Mouse (Mus musculus) kidney, embryonic 15.5 days (tissue): Measurements from ENCODE around the gene Cacna1e. TPM values are rescaled to one million over a fixed set of nuclear protein-coding genes. Genes with fewer than 3 reads are reported as not detected.
A peak's percentile ranks its signal among the peaks of the same experiment; 100 is the strongest.

ENCODE experiments used
- ATAC-seq: fragments of 200-750 bp; cut with Nextera tagmentation; replicated peaks from 2 replicates; pipeline ENCODE4 v1.8.0; 2017; ENCODE audit warnings: moderate TSS enrichment; ENCODE audit not compliant: low FRiP score
- H3K27ac ChIP-seq: fragments of 300-500 bp; sonication (generic); 2 replicates; pipeline ENCODE4 v1.5.1; 2015; ENCODE audit warnings: mild to moderate bottlenecking, inconsistent platforms
- H3K27me3 ChIP-seq: fragments of 300-500 bp; sonication (generic); 2 replicates; pipeline ENCODE4 v1.6.1; 2015; ENCODE audit warnings: inconsistent platforms
- H3K36me3 ChIP-seq: fragments of 300-500 bp; sonication (generic); 2 replicates; pipeline ENCODE4 v1.6.1; 2015; ENCODE audit warnings: inconsistent platforms
- H3K4me1 ChIP-seq: fragments of 300-500 bp; sonication (generic); 2 replicates; pipeline ENCODE4 v1.6.1; 2015; ENCODE audit warnings: inconsistent platforms
- H3K4me2 ChIP-seq: fragments of 300-500 bp; sonication (generic); 2 replicates; pipeline ENCODE4 v1.6.1; 2015; ENCODE audit warnings: moderate library complexity, mild to moderate bottlenecking, inconsistent platforms
- H3K4me3 ChIP-seq: fragments of 300-500 bp; sonication (generic); replicated peaks from 2 replicates; pipeline ENCODE4 v1.5.1; 2015; ENCODE audit warnings: mild to moderate bottlenecking, inconsistent platforms
- H3K9ac ChIP-seq: fragments of 300-500 bp; sonication (generic); 2 replicates; pipeline ENCODE4 v1.6.1; 2015; ENCODE audit warnings: mild to moderate bottlenecking, inconsistent platforms
- H3K9me3 ChIP-seq: fragments of 300-500 bp; sonication (generic); replicated peaks from 2 replicates; pipeline ENCODE4 v1.6.1; 2016; ENCODE audit warnings: inconsistent platforms
- WGBS: fragments of 180-500 bp; shearing (Covaris S2); methylation state at CpG from one replicate; pipeline ENCODE4 v1.1.7; 2015; ENCODE audit warnings: mixed read lengths; 5-methylcytosine and 5-hydroxymethylcytosine counted together
- polyA plus RNA-seq: library from polyadenylated mRNA; unstranded; fragments of >200 nt; fragmentation: Nextera tagmentation; extraction: Ambion mirVana; gene quantifications from 2 replicates; pipeline ENCODE4 v1.2.1, GENCODE M21; 2015

Gene Cacna1e
- polyA plus RNA-seq, 1 experiment from 2014 or later = 0.14 TPM

DNA sequence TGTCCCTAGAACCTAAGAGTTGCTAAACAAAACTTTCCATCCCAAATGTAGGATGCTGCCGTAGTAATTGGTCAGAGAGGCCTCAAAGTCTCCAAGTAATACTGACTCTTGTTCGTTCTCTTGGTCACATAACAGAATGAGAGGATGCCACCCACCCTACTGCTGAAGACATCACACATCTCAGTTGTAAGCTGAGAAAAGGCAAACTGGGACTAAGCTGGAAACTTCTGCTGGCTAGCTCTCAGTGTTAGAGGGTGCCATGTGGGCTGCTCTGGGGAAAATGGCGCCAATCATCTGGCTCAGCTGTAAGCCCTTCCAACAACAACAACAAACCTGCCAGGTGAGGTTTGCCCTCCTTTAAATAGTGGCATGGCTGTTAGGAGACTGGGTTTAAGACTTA is 109.8 kb downstream of the Cacna1e start:
- no peak overlapping the region for H3K4me2 ChIP-seq
- no peaks in the 10 kb centered on the region for H3K27me3 ChIP-seq
- no peaks in the 10 kb centered on the region for H3K9me3 ChIP-seq
- H3K4me3 ChIP-seq = no peak overlapping the region
- ATAC-seq = no peak
- H3K4me1 ChIP-seq = no peaks in the 10 kb centered on the region
- WGBS = 88% methylated on average over 3 of the region's 3 CpGs
- no peak overlapping the region for H3K27ac ChIP-seq
- H3K9ac ChIP-seq = no peak overlapping the region
- no peaks in the 10 kb centered on the region for H3K36me3 ChIP-seq

DNA sequence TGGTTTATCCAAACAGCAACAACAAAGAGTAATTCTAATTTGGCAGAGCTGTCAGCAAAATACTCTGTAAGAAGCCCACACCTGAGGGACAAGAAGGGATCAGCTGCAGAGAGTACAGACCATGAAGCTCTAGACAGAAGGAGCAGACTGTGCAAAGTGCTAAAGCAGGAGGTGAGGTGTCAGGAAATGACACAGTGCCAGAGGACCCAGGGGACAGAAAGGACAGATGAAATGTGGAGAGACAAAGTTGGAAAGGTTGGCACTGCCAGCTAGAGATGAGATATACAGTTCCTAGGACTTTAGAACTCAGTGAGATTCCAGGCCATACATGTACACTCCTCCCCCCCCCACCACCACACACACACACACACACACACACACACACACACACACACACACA is 113.2 kb downstream of the Cacna1e start:
- Histone ChIP-seq H3K9ac (no peak overlapping the region), H3K27ac (no peak overlapping the region), H3K36me3 (no peaks in the 10 kb centered on the region), H3K9me3 (no peaks in the 10 kb centered on the region), H3K4me2 (no peak overlapping the region), H3K4me3 (no peak overlapping the region), H3K4me1 (no peaks in the 10 kb centered on the region), H3K27me3 (no peaks in the 10 kb centered on the region)
- no peak; the same call in 1 of the 2 replicates for ATAC-seq

DNA sequence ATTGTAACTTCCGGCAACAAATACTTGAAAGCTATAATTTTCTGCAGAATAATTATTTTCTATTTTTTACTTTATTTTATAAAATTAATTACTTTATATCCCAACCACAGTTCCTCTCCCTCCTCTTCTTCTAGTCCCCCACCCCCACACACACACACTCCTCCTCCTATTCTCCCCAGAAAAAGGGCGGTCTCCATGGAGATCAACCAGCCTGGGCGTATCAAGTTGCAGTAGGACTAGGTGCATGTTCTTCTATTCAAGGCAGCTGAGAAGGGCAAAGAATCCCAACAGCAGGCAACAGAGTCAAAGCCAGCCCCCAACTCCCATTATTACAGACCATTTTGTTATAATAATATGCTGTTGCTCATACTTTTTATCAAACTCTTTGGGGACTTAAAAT is 113.8 kb downstream of the Cacna1e start:
- Histone ChIP-seq H3K4me3 (no peak overlapping the region), H3K4me2 (no peak overlapping the region), H3K9ac (no peak overlapping the region), H3K4me1 (no peaks in the 10 kb centered on the region), H3K27ac (no peak overlapping the region), H3K27me3 (no peaks in the 10 kb centered on the region), H3K36me3 (no peaks in the 10 kb centered on the region), H3K9me3 (no peaks in the 10 kb centered on the region)
- WGBS = 43% methylated on average over 3 of the region's 3 CpGs
- peak; percentile 76; the same call in 1 of the 2 replicates for ATAC-seq

DNA sequence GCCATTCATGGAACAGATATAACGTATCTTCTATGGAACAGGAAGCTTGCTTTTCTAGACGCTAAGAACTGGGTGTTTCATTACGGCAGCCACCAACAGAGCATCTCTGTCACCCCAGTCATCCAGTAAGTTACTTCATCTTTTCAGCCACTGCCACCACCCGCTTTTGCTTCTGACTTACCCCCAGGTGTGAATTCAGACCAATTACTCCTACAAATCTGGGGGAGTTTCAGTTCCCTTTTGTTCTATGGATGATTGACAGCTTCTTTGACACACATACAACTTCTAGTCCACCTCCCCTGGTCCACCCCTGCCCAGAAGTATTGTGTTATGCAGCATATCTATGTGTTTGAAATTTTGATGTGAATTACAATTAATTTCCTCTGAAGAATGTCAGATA is 121.2 kb downstream of the Cacna1e start:
- Histone ChIP-seq H3K4me3 (no peak overlapping the region), H3K27me3 (no peaks in the 10 kb centered on the region), H3K4me1 (no peaks in the 10 kb centered on the region), H3K9me3 (no peaks in the 10 kb centered on the region), H3K9ac (no peak overlapping the region), H3K4me2 (no peak overlapping the region), H3K36me3 (no peaks in the 10 kb centered on the region), H3K27ac (no peak overlapping the region)
- WGBS = 77% methylated on average over 4 of the region's 4 CpGs
- no peak for ATAC-seq

DNA sequence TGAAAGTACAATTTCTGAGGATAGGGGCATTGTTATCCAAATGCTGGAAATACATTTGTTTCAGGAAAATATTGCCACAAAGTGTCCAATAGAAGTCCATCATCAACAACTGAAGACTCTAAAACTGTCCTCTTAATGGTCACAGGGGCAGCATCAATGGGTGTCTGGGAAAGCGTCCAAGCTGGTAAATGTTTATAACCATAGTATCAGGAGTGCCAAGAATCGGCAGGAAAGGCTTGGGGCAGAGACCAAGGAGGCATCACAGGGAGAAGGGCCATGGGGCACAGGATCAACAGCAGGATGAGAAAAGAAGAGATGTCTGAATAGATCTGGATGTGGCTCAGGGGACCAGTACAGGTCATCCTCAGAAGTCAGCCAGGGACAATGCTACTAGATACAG is 132.2 kb downstream of the Cacna1e start:
- WGBS = 70% methylated on average over 2 of the region's 2 CpGs
- Histone ChIP-seq H3K27me3 (no peaks in the 10 kb centered on the region), H3K36me3 (no peaks in the 10 kb centered on the region), H3K4me2 (no peak overlapping the region), H3K27ac (no peak overlapping the region), H3K4me1 (no peaks in the 10 kb centered on the region), H3K4me3 (no peak overlapping the region), H3K9ac (no peak overlapping the region), H3K9me3 (no peaks in the 10 kb centered on the region)
- no peak for ATAC-seq

DNA sequence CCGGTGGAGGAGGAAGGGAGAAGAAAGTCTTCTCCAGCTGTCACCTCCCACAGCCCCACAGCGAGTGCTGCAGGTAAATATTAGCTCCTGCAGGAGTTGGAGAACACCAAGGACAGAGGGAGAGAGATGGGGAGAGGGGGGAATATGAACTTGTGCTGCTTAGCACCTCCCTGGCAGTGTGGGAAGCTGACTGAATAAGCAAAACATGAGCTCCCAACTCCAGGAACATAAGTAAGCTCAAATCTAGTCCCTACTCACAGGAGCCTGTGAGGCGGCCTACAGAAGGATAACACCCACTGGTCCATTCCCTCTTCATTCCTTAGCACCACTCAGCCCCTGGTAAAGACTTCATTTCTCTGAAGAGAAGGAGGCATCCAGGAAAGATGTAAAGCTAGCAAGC is 135.8 kb downstream of the Cacna1e start:
- no peak overlapping the region for H3K4me2 ChIP-seq
- H3K4me1 ChIP-seq = no peaks in the 10 kb centered on the region
- no peaks in the 10 kb centered on the region for H3K9me3 ChIP-seq
- H3K9ac ChIP-seq = no peak overlapping the region
- H3K27ac ChIP-seq = no peak overlapping the region
- ATAC-seq = no peak
- H3K36me3 ChIP-seq = no peaks in the 10 kb centered on the region
- H3K4me3 ChIP-seq = no peak overlapping the region
- H3K27me3 ChIP-seq = no peaks in the 10 kb centered on the region
- WGBS = 73% methylated on average over 3 of the region's 3 CpGs

DNA sequence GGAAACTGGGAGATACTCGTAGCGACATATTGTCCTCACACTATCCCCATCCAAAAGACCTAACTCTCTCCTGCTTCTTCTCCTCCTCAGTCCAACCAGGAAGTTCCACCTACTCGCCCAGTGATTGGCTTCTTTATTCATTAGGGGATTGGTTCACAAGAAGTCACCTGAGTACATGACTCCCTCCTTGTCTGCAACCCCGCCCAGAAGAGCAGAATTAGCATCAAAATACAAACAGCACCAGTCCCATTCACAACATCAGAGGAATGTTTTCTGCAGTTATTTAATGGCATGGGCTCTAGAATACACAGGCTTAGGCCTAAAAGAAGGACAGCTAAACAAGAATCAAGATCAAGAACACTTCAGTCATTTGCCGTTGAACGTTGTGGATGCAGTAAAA is 139.1 kb downstream of the Cacna1e start:
- Histone ChIP-seq H3K4me1 (no peaks in the 10 kb centered on the region), H3K36me3 (no peaks in the 10 kb centered on the region), H3K27ac (no peak overlapping the region), H3K9me3 (no peaks in the 10 kb centered on the region), H3K27me3 (no peaks in the 10 kb centered on the region), H3K4me2 (no peak overlapping the region), H3K4me3 (no peak overlapping the region), H3K9ac (no peak overlapping the region)
- 91% methylated on average over 6 of the region's 6 CpGs for WGBS
- no peak for ATAC-seq

DNA sequence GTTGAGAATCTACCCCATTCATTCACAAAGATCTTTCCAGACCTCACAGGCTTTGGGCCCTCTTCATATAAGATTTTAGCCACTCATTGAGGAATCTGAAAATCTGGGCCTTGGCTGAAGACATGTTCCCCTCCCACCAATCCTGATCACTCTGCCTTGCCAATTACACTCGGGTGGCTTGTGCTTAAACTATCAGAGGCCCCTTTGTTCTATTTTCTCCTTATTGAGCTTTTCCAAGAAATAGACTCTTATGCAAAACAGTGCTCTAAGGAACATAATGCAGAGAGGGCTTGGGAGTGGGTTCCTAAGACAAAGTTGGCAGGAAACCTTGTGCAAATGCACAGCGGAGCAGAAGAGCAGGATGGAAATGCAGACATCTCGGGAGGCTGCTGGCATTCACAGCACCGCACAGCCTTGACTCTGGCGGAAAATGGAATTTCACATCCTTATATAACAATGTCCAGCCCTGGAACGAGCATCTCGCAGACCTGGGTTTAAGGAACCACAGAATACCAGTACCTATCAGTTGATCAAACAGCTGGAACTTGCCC is 153.8 kb downstream of the Cacna1e start:
- H3K4me3 ChIP-seq = no peak overlapping the region
- H3K9ac ChIP-seq = no peak overlapping the region
- WGBS = 76% methylated on average over 7 of the region's 7 CpGs
- H3K27me3 ChIP-seq = peaks cover 50% of the 10 kb centered on the region
- H3K36me3 ChIP-seq = no peaks in the 10 kb centered on the region
- H3K4me1 ChIP-seq = peaks cover 16% of the 10 kb centered on the region
- no peaks in the 10 kb centered on the region for H3K9me3 ChIP-seq
- no peak overlapping the region for H3K4me2 ChIP-seq
- no peak overlapping the region for H3K27ac ChIP-seq
- ATAC-seq = no peak

DNA sequence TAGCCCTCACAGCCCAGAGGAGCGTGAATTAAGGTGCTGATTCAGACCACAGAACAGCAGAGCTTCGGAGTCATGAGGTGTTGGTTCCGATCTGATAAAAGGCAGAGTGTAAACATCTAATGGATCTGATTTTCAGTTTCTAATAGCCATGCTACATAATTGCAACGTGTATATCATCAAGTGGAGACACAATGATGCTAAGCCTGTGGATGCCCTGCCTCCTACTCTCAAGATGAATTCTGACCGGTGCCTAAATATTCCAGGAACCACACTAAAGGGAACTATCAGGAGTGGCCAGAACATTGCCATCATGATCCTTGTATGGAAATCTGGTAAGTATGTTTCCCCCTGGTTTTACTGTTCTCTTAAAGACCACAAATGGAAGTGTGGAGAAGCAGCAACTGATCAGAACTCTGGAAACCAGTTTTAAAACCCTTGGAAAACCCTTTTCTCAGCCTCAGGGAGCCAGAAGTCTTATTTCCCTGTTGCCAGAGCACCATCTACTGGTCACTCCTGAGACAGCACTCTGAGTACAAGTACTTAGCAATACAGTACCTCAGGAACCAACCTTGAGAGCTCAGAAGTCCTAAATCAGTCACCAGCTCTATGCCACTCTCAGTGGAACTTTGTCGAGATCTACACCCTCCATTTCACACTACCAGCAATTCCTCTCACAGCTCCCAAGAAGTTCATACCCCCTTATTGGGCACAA is 154.9 kb downstream of the Cacna1e start:
- no peak for ATAC-seq
- Histone ChIP-seq H3K9ac (no peak overlapping the region), H3K4me2 (no peak overlapping the region), H3K9me3 (no peaks in the 10 kb centered on the region), H3K27me3 (peaks cover 61% of the 10 kb centered on the region), H3K36me3 (no peaks in the 10 kb centered on the region), H3K4me1 (peaks cover 17% of the 10 kb centered on the region), H3K4me3 (no peak overlapping the region), H3K27ac (no peak overlapping the region)
- WGBS = 58% methylated on average over 6 of the region's 6 CpGs

DNA sequence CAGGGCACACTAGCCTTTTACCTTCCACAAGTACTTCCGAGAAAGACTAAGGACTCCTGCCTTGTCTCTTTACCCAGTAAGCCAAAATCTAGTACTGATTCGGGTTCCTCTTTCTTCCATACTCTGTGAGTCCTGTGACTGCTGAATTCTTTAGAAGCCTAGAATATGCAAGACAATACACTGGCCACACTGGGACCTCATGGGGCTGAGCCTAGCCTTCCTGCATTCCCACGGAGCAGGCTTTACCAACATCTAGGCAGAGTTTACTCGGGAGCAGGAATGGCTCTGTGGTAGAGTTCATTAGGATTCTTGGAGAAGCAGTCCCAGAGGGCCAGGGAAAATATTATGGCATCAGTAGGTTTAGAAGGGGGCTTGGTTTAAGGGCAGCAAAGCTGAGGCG is 155.6 kb downstream of the Cacna1e start:
- Histone ChIP-seq H3K4me2 (no peak overlapping the region), H3K36me3 (no peaks in the 10 kb centered on the region), H3K4me1 (peaks cover 17% of the 10 kb centered on the region), H3K27me3 (peaks cover 68% of the 10 kb centered on the region), H3K9me3 (no peaks in the 10 kb centered on the region), H3K27ac (no peak overlapping the region), H3K4me3 (no peak overlapping the region), H3K9ac (no peak overlapping the region)
- 38% methylated on average over 5 of the region's 5 CpGs for WGBS
- no peak for ATAC-seq

DNA sequence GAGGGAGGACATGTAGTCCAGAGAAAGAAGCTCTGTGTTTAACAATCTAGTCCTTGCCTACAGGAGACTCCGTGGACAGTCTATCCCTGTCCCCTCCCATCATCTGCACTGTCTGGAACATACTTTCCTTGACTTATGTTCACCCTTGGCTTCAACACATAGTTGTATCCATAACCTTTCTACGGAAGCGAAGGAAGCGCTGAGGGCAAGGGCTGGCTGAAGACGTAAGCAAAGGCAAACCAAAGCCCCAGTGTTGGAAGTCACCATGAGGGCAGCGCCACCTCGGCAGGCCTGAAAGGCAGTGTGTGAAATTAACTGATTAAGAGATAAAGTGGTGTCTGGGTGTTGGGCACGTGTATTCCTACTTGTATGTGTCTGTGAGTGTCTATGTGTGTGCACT is 156.6 kb downstream of the Cacna1e start:
- no peak overlapping the region for H3K4me3 ChIP-seq
- ATAC-seq = no peak
- peaks cover 78% of the 10 kb centered on the region for H3K27me3 ChIP-seq
- no peak overlapping the region for H3K4me2 ChIP-seq
- H3K36me3 ChIP-seq = no peaks in the 10 kb centered on the region
- 82% methylated on average over 8 of the region's 8 CpGs for WGBS
- H3K4me1 ChIP-seq = peaks cover 20% of the 10 kb centered on the region
- H3K9me3 ChIP-seq = no peaks in the 10 kb centered on the region
- H3K9ac ChIP-seq = no peak overlapping the region
- no peak overlapping the region for H3K27ac ChIP-seq

DNA sequence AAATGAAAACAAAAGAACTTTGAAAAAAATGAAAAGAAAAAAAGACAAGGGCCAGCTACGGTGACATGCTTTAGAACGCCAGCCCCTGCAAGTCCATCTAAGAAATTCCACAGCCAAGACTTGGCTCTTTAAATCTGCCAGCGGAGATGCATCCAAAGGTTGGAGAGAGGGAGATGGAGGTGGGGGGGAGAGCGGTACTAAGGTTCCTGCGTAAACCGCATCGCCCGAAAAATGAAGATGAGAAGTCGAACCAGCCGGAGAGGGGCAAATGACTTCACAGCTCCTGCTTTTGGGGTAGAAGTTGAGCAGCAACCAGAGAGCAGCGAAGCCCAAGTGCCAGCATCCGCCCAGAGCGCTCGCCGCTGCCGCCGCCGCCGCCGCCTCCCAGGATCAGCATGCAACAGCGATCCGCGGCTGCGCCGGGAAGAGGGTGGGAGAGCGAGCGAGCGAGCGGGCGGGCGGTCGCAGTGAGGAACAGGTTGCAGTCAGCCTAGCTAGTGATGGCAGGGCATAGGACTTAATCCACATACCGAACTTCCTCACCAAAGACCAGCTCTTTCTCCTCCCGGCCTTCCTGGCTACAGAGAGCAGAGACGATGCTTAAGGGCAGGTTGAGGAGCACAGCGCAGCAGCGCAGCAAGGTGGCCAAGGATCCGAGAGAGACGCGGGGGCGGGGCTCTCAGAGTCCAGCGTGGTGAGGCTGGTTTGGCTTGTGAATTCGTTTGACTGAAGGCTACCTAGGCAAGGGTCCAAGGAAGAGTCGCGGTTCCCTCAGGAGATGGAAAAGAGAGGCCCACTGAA is 157.7 kb downstream of the Cacna1e start:
- WGBS = under 1% methylated on average over 45 of the region's 45 CpGs
- peak; percentile 71; the same call in 1 of the 2 replicates for ATAC-seq
- H3K27me3 ChIP-seq = peaks cover 85% of the 10 kb centered on the region
- no peak overlapping the region for H3K27ac ChIP-seq
- H3K9ac ChIP-seq = no peak overlapping the region
- peaks cover 20% of the 10 kb centered on the region for H3K4me1 ChIP-seq
- no peaks in the 10 kb centered on the region for H3K9me3 ChIP-seq
- H3K4me3 ChIP-seq = peak overlapping the region; percentile 37
- H3K4me2 ChIP-seq = peak overlapping the region; percentile 63
- no peaks in the 10 kb centered on the region for H3K36me3 ChIP-seq
